In genomic region chr7:49291208-49291892, GRCm38 (mm10) we compare ENCODE assay signal across 1 mouse cellular context.
TF ChIP-seq lines count a peak whose summit lies in the region.

No protein-coding gene starts in this region.

TF ChIP-seq in MEL, 35 proteins besides CTCF, POLR2A, EP300 and RAD21 (continued from another document):
- TF ChIP-seq ELF1 (IDR thresholded peaks at IDR 0.05; ENCODE audit: low read depth, low read length) (peak; percentile 39; the same call in 1 of the 2 replicates), HCFC1 (IDR thresholded peaks at IDR 0.05; ENCODE audit: low read depth, low read length) (no peak), ZC3H11A (IDR thresholded peaks at IDR 0.05; ENCODE audit: low read depth, low read length) (no peak), MYB (IDR thresholded peaks at IDR 0.05; ENCODE audit: low read depth, low read length) (peak; percentile 51; the same call in 1 of the 2 replicates), MAFK (IDR thresholded peaks at IDR 0.05; ENCODE audit: borderline replicate concordance, low read depth, low read length) (no peak), USF2 (IDR thresholded peaks at IDR 0.05; ENCODE audit: borderline replicate concordance in 1 of 2, insufficient read depth in 1 of 2, low read depth in 1 of 2, low read length in 2 of 2) (no peak), CHD2 (IDR thresholded peaks at IDR 0.05; ENCODE audit: low read length) (no peak)
